22 mouse cellular contexts compared by ENCODE assay signal in genomic region chr16:57846386-57846785, GRCm38 (mm10).
DNase-seq lines count a peak whose midpoint lies in the region; ATAC-seq lines count a peak whose summit lies in the region.
"Had no signal": no experiment of that assay in that cellular context is flagged by ENCODE, and none has a peak within 500 bp of the region (broad histone marks: within the 10 kb centered on the region; RNA-seq: fewer than 3 reads in every experiment).

No protein-coding gene starts in this region.

- no peaks in the 10 kb centered on the region for H3K9me3 ChIP-seq in midbrain, embryonic 12.5 days
- no peaks in the 10 kb centered on the region for H3K9me3 ChIP-seq in midbrain, embryonic 10.5 days (replicated peaks)
- H3K9me3 ChIP-seq in kidney, embryonic 14.5 days (ENCODE audit: control insufficient read depth, low read length), result no peaks in the 10 kb centered on the region
- H3K9me3 ChIP-seq: embryonic facial prominence, embryonic 13.5 days; embryonic facial prominence, embryonic 15.5 days; forebrain, embryonic 10.5 days; forebrain, embryonic 12.5 days had no signal

- no peak overlapping the region for H3K4me3 ChIP-seq in midbrain, embryonic 12.5 days
- H3K4me3 ChIP-seq in midbrain, embryonic 10.5 days, result no peak overlapping the region
- H3K4me3 ChIP-seq in kidney, embryonic 14.5 days (ENCODE audit: low read length), result no peak overlapping the region
- H3K4me3 ChIP-seq: embryonic facial prominence, embryonic 13.5 days; embryonic facial prominence, embryonic 15.5 days; erythroblast, embryonic 14.5 days; forebrain, embryonic 10.5 days; forebrain, embryonic 12.5 days had no signal

- H3K4me2 ChIP-seq in midbrain, embryonic 12.5 days (replicated peaks), result no peak overlapping the region
- H3K4me2 ChIP-seq in kidney, embryonic 14.5 days (replicated peaks; ENCODE audit: low read depth, low read length), result no peak overlapping the region
- H3K4me2 ChIP-seq: embryonic facial prominence, embryonic 13.5 days; embryonic facial prominence, embryonic 15.5 days; forebrain, embryonic 12.5 days had no signal

- peak; percentile 34; the same call in 1 of the 2 replicates for ATAC-seq in midbrain, embryonic 12.5 days (ENCODE audit: low FRiP score, low read depth)
- ATAC-seq in kidney, embryonic 14.5 days (ENCODE audit: low FRiP score, low TSS enrichment), result no peak
- ATAC-seq: forebrain, embryonic 14.5 days had no signal

- no peaks in the 10 kb centered on the region for H3K4me1 ChIP-seq in midbrain, embryonic 12.5 days
- H3K4me1 ChIP-seq in midbrain, embryonic 10.5 days, result peaks cover 8% of the 10 kb centered on the region; the same call in 1 of the 2 replicates
- H3K4me1 ChIP-seq in kidney, embryonic 14.5 days (ENCODE audit: control insufficient read depth, insufficient read depth, low read length), result no peaks in the 10 kb centered on the region
- H3K4me1 ChIP-seq: embryonic facial prominence, embryonic 13.5 days; embryonic facial prominence, embryonic 15.5 days; forebrain, embryonic 12.5 days had no signal

- no peaks in the 10 kb centered on the region for H3K36me3 ChIP-seq in midbrain, embryonic 12.5 days
- H3K36me3 ChIP-seq in midbrain, embryonic 10.5 days, result no peaks in the 10 kb centered on the region
- H3K36me3 ChIP-seq in kidney, embryonic 14.5 days (ENCODE audit: control insufficient read depth, insufficient read depth, low read length), result no peaks in the 10 kb centered on the region
- H3K36me3 ChIP-seq: embryonic facial prominence, embryonic 13.5 days; embryonic facial prominence, embryonic 15.5 days; forebrain, embryonic 10.5 days; forebrain, embryonic 12.5 days had no signal

- H3K27ac ChIP-seq in midbrain, embryonic 12.5 days (replicated peaks), result no peak overlapping the region
- no peak overlapping the region for H3K27ac ChIP-seq in midbrain, embryonic 10.5 days (replicated peaks)
- no peak overlapping the region for H3K27ac ChIP-seq in kidney, embryonic 14.5 days (ENCODE audit: low read depth, low read length)
- H3K27ac ChIP-seq: embryonic facial prominence, embryonic 13.5 days; embryonic facial prominence, embryonic 15.5 days; forebrain, embryonic 10.5 days; forebrain, embryonic 12.5 days had no signal

- DNase-seq in midbrain, embryonic 10.5 days (ENCODE audit: low spot score), result no peak
- peak; percentile 49 for DNase-seq in retina, embryonic 14.5 days (ENCODE audit: low spot score)
- DNase-seq in retina, postnatal 1 day, result peak; percentile 88
- DNase-seq in spleen, postnatal 36 days (ENCODE audit: low spot score in 2 of 2), result no peak
- DNase-seq: adrenal gland, adult 2 months; adrenal gland, postnatal 10 days; adrenal gland, postnatal 25 days; cerebellum, adult 11 months; cerebellum, adult 18-20 months; cerebellum, adult 8-10 months; cerebellum, adult 9-11 months; cerebellum, postnatal 14 days; cerebellum, postnatal 36 days; embryo, embryonic 11 days had no signal

- no peak overlapping the region for H3K9ac ChIP-seq in midbrain, embryonic 12.5 days (replicated peaks)
- no peak overlapping the region for H3K9ac ChIP-seq in kidney, embryonic 14.5 days (ENCODE audit: low read depth, low read length)
- H3K9ac ChIP-seq: embryonic facial prominence, embryonic 13.5 days; embryonic facial prominence, embryonic 15.5 days; forebrain, embryonic 12.5 days had no signal

- WGBS in midbrain, embryonic 12.5 days, result under 1% methylated on average over 3 of the region's 3 CpGs
- WGBS in midbrain, embryonic 10.5 days, result 6% methylated on average over 3 of the region's 3 CpGs
- 62% methylated on average over 3 of the region's 3 CpGs for WGBS in kidney, embryonic 14.5 days

- no peaks in the 10 kb centered on the region for H3K27me3 ChIP-seq in midbrain, embryonic 12.5 days
- H3K27me3 ChIP-seq in midbrain, embryonic 10.5 days (ENCODE audit: low read depth, poor library complexity, severe bottlenecking), result peaks cover 10% of the 10 kb centered on the region; the same call in 1 of the 2 replicates
- no peaks in the 10 kb centered on the region for H3K27me3 ChIP-seq in kidney, embryonic 14.5 days (ENCODE audit: control insufficient read depth, insufficient read depth, low read length)
- H3K27me3 ChIP-seq: embryonic facial prominence, embryonic 13.5 days; embryonic facial prominence, embryonic 15.5 days; forebrain, embryonic 12.5 days had no signal

Comparison
In these comparisons a context has a peak if more than half of its experiments do, and no peak if none do; other contexts are left out.
1. DNase-seq: peak in retina, embryonic 14.5 days (single experiment) and retina, postnatal 1 day (single experiment); none in midbrain, embryonic 10.5 days (single experiment) and spleen, postnatal 36 days (0 of 2).